Mouse (Mus musculus) monocyte, adult 5-6 weeks (primary cell): ENCODE measurements around the gene Tspan14. TPM values are rescaled to one million over a fixed set of nuclear protein-coding genes. Genes with fewer than 3 reads are reported as not detected.

Source experiments
- total RNA-seq: library from RNA; stranded (forward); fragments of 200-1000, 200-491, 200-594 nt; gene quantifications from 3 replicates; pipeline ENCODE4 v1.2.3, GENCODE M21; 2017

Tspan14 gene
- total RNA-seq, 1 experiment from 2014 or later = 52.3 TPM

Other genes starting within 250 kb of the Tspan14 start
- gene Sh2d4b, start 73.5 kb downstream of the Tspan14 start, total RNA-seq = 1.1 to 4.8 TPM (median 1.5 TPM) in 3 replicates
- gene Fam213a, start 47.0 kb upstream of the Tspan14 start, total RNA-seq = 21.0 to 81.0 TPM (median 74.2 TPM) in 3 replicates
- gene Dydc2, start 102.4 kb upstream of the Tspan14 start, total RNA-seq = not detected in 3 replicates
- gene Dydc1, start 106.1 kb upstream of the Tspan14 start, total RNA-seq = not detected in 3 replicates
- gene Mat1a, start 138.2 kb upstream of the Tspan14 start, total RNA-seq = not detected in 3 replicates
- gene Sftpa1, start 165.0 kb upstream of the Tspan14 start, total RNA-seq = not detected in 3 replicates
- not detected in 3 replicates for gene Mbl1, start 184.7 kb upstream of the Tspan14 start, total RNA-seq
- not detected in 3 replicates for gene Sftpd, start 218.3 kb upstream of the Tspan14 start, total RNA-seq